Mouse (Mus musculus) heart, embryonic 16.5 days (tissue): ENCODE measurements around the gene Cd2bp2. TPM values are rescaled to one million over a fixed set of nuclear protein-coding genes. Genes with fewer than 3 reads are reported as not detected.

Source experiments
- polyA plus RNA-seq: library from polyadenylated mRNA; unstranded; fragments of >200 nt; fragmentation: Nextera tagmentation; extraction: Ambion mirVana; gene quantifications from 2 replicates; pipeline ENCODE4 v1.2.1, GENCODE M21; 2015

Cd2bp2 gene
- polyA plus RNA-seq, 1 experiment from 2014 or later: 42.2 TPM

Other genes starting within 250 kb of the Cd2bp2 start
- gene Asphd1, start 246.5 kb downstream of the Cd2bp2 start, polyA plus RNA-seq: not detected in 2 replicates
- 0.53 and 1.0 TPM in 2 replicates for gene Sez6l2, start 245.5 kb downstream of the Cd2bp2 start, polyA plus RNA-seq
- gene Cdipt, start 220.1 kb downstream of the Cd2bp2 start, polyA plus RNA-seq: 85.1 and 89.4 TPM in 2 replicates
- gene Cdiptos, start 220.0 kb downstream of the Cd2bp2 start, polyA plus RNA-seq: 1.2 and 1.6 TPM in 2 replicates
- 15.9 and 20.6 TPM in 2 replicates for gene Mvp, start 181.4 kb downstream of the Cd2bp2 start, polyA plus RNA-seq
- gene Pagr1b, start 179.6 kb downstream of the Cd2bp2 start, polyA plus RNA-seq: 0.75 TPM in 1 of 2 replicates, not detected in the other
- 61.0 and 78.5 TPM in 2 replicates for gene Pagr1a, start 178.7 kb downstream of the Cd2bp2 start, polyA plus RNA-seq
- 15.4 and 38.5 TPM in 2 replicates for gene Gm42742, start 175.0 kb downstream of the Cd2bp2 start, polyA plus RNA-seq
- 1.6 and 2.4 TPM in 2 replicates for gene Prrt2, start 174.8 kb downstream of the Cd2bp2 start, polyA plus RNA-seq
- 31.5 and 34.1 TPM in 2 replicates for gene Maz, start 169.0 kb downstream of the Cd2bp2 start, polyA plus RNA-seq
- gene Kif22, start 153.6 kb downstream of the Cd2bp2 start, polyA plus RNA-seq: 80.4 and 81.6 TPM in 2 replicates
- 18.3 TPM in 1 of 2 replicates, not detected in the other for gene Zg16, start 108.7 kb downstream of the Cd2bp2 start, polyA plus RNA-seq
- gene AI467606, start 104.7 kb downstream of the Cd2bp2 start, polyA plus RNA-seq: 4.9 and 8.4 TPM in 2 replicates
- gene Qprt, start 73.8 kb downstream of the Cd2bp2 start, polyA plus RNA-seq: 2.1 and 2.6 TPM in 2 replicates
- 1.2 and 2.6 TPM in 2 replicates for gene Spn, start 58.2 kb downstream of the Cd2bp2 start, polyA plus RNA-seq
- gene Tbc1d10b, start 12.4 kb upstream of the Cd2bp2 start, polyA plus RNA-seq: 15.2 and 22.3 TPM in 2 replicates
- 16.2 and 31.6 TPM in 2 replicates for gene Mylpf, start 12.8 kb upstream of the Cd2bp2 start, polyA plus RNA-seq
- 21.0 and 21.9 TPM in 2 replicates for gene Zfp553, start 37.0 kb upstream of the Cd2bp2 start, polyA plus RNA-seq
- gene Sept1, start 37.1 kb upstream of the Cd2bp2 start, polyA plus RNA-seq: 35.1 and 57.5 TPM in 2 replicates
- gene Zfp771, start 48.2 kb upstream of the Cd2bp2 start, polyA plus RNA-seq: 38.0 and 39.6 TPM in 2 replicates
- 129 and 142 TPM in 2 replicates for gene Dctpp1, start 64.7 kb upstream of the Cd2bp2 start, polyA plus RNA-seq
- gene Sephs2, start 78.0 kb upstream of the Cd2bp2 start, polyA plus RNA-seq: 48.7 and 52.8 TPM in 2 replicates
- 3.3 and 8.1 TPM in 2 replicates for gene Itgal, start 100.2 kb upstream of the Cd2bp2 start, polyA plus RNA-seq
- 17.1 and 20.0 TPM in 2 replicates for gene Zfp768, start 149.5 kb upstream of the Cd2bp2 start, polyA plus RNA-seq
- gene Zfp747, start 180.0 kb upstream of the Cd2bp2 start, polyA plus RNA-seq: 5.3 and 5.5 TPM in 2 replicates
- 4.5 and 4.9 TPM in 2 replicates for gene 9130019O22Rik, start 191.1 kb upstream of the Cd2bp2 start, polyA plus RNA-seq
- 4.7 and 5.6 TPM in 2 replicates for gene E430018J23Rik, start 197.6 kb upstream of the Cd2bp2 start, polyA plus RNA-seq
- 6.5 and 6.6 TPM in 2 replicates for gene Zfp764, start 210.8 kb upstream of the Cd2bp2 start, polyA plus RNA-seq
- gene Zfp688, start 226.0 kb upstream of the Cd2bp2 start, polyA plus RNA-seq: 14.1 and 14.8 TPM in 2 replicates